Mouse (Mus musculus) embryonic facial prominence, embryonic 11.5 days (tissue): ENCODE data around the gene Robo4. TPM values are rescaled to one million over a fixed set of nuclear protein-coding genes. Genes with fewer than 3 reads are reported as not detected.

Experiments used
- ATAC-seq: fragments of 200-750 bp; cut with Nextera tagmentation; replicated peaks from 2 replicates; pipeline ENCODE4 v1.8.0; 2017; ENCODE audit warnings: low read depth; ENCODE audit not compliant: insufficient number of reproducible peaks, low FRiP score, low TSS enrichment
- DNase-seq: peaks from one replicate; pipeline ENCODE4 v3.0.0-alpha.2; 2015; ENCODE audit warnings: low spot score
- H3K27ac ChIP-seq: fragments of 300-500 bp; sonication (generic); replicated peaks from 2 replicates; pipeline ENCODE4 v1.5.1; 2014; ENCODE audit warnings: mild to moderate bottlenecking, low read depth, low read length, control low read depth
- H3K27me3 ChIP-seq: fragments of 300-500 bp; sonication (generic); 2 replicates; pipeline ENCODE4 v1.6.1; 2014; ENCODE audit warnings: mild to moderate bottlenecking, low read length, moderate library complexity, mixed read lengths; ENCODE audit not compliant: control insufficient read depth, insufficient read depth
- H3K36me3 ChIP-seq: fragments of 300-500 bp; sonication (generic); replicated peaks from 2 replicates; pipeline ENCODE4 v1.6.1; 2014; ENCODE audit warnings: low read depth, mild to moderate bottlenecking, low read length, moderate library complexity, mixed read lengths; ENCODE audit not compliant: control insufficient read depth, insufficient read depth
- H3K4me1 ChIP-seq: fragments of 300-500 bp; sonication (generic); 2 replicates; pipeline ENCODE4 v1.6.1; 2014; ENCODE audit warnings: low read length, mixed read lengths; ENCODE audit not compliant: control insufficient read depth, insufficient read depth
- H3K4me2 ChIP-seq: fragments of 300-500 bp; sonication (generic); 2 replicates; pipeline ENCODE4 v1.6.1; 2014; ENCODE audit warnings: low read depth, mild to moderate bottlenecking, control low read depth, low read length, moderate library complexity
- H3K4me3 ChIP-seq: fragments of 300-500 bp; sonication (generic); 2 replicates; pipeline ENCODE4 v1.5.1; 2014; ENCODE audit warnings: low read depth, low read length, control low read depth
- H3K9ac ChIP-seq: fragments of 300-500 bp; sonication (generic); replicated peaks from 2 replicates; pipeline ENCODE4 v1.6.1; 2014; ENCODE audit warnings: mild to moderate bottlenecking, control low read depth, low read length
- H3K9me3 ChIP-seq: fragments of 300-500 bp; sonication (generic); replicated peaks from 2 replicates; pipeline ENCODE4 v1.6.1; 2016; ENCODE audit warnings: mild to moderate bottlenecking, low read length, inconsistent platforms, mixed read lengths; ENCODE audit not compliant: control insufficient read depth
- WGBS: fragments of 180-500 bp; shearing (Covaris S2); extraction: QIAGEN DNeasy Blood & Tissue Kit; methylation state at CpG from one replicate; pipeline ENCODE4 v1.1.7; 2014; 5-methylcytosine and 5-hydroxymethylcytosine counted together
- polyA plus RNA-seq: library from polyadenylated mRNA; unstranded; fragments of >200 nt; fragmentation: Nextera tagmentation; extraction: Ambion mirVana; gene quantifications from 2 replicates; pipeline ENCODE4 v1.2.1, GENCODE M21; 2014

Gene Robo4
- polyA plus RNA-seq, 1 experiment from 2014 or later, result 6.5 TPM

DNA sequence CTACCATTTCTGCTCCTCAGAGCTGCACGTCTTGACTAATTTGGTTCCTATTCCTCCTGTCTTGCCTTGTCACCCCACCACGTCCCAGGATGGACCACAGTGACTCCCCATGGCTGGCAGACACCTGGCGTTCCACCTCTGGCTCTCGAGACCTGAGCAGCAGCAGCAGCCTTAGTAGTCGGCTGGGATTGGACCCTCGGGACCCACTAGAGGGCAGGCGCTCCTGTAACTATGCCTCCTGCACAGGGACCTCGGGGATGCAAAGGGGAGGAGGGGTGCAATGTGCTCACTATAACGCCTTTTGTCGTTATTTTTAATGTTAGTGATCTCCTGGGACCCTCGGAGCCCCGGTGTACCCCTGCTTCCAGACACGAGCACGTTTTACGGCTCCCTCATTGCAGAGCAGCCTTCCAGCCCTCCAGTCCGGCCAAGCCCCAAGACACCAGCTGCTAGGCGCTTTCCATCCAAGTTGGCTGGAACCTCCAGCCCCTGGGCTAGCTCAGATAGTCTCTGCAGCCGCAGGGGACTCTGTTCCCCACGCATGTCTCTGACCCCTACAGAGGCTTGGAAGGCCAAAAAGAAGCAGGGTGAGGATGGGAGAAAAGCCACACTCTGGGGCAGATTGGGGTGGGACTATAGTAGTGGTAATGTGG lies 6.3 kb downstream of the Robo4 start:
- Histone ChIP-seq H3K9me3 (no peaks in the 10 kb centered on the region), H3K27ac (no peak overlapping the region), H3K36me3 (no peaks in the 10 kb centered on the region), H3K4me2 (no peak overlapping the region), H3K4me1 (no peaks in the 10 kb centered on the region), H3K9ac (no peak overlapping the region), H3K4me3 (no peak overlapping the region), H3K27me3 (peaks cover 4% of the 10 kb centered on the region)
- WGBS, result 12% methylated on average over 19 of the region's 19 CpGs
- DNase-seq (peak; percentile 40), ATAC-seq (peak; percentile 42)

DNA sequence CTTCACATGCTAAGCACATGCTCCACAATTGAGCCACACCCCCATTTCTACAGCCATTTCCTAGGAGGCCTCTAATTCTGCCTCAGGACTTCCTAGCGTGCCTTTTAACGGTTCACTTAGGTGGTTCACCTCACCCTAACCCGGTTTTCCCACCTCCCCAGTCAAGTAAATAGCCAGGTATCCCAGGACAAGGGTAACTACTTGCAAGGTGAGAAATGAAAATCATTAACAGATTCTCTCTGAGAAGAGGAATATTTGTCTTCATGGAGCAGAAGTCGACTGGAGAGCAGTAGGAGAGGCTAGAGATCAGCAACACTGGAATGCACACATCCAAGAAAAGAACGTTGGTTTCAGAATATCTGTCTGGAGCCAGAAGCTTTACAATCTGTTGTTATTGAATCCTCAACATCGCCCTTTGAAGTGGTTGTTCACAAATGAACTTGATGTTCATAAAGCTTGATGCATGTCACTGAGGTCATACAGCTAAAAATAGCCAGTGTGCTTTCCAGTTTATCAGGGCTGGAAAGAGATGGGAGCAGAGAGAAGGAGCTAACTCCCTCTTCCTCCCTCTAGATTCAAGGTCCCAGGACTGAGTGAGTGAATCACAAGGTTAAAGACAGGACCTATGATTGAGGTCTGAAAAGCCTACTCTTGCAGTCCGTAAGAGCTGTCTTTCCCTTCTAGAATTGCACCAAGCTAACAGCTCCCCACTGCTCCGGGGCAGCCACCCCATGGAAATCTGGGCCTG lies 8.2 kb downstream of the Robo4 start:
- no peak for ATAC-seq
- Histone ChIP-seq H3K36me3 (no peaks in the 10 kb centered on the region), H3K9me3 (no peaks in the 10 kb centered on the region), H3K9ac (no peak overlapping the region), H3K27ac (no peak overlapping the region), H3K27me3 (peaks cover 4% of the 10 kb centered on the region), H3K4me3 (no peak overlapping the region), H3K4me2 (no peak overlapping the region), H3K4me1 (no peaks in the 10 kb centered on the region)
- DNase-seq, result no peak
- 85% methylated on average over 8 of the region's 8 CpGs for WGBS

GRCm38 (mm10) chr9:37412989-37413388 lies 11.3 kb downstream of the Robo4 start:
- Histone ChIP-seq H3K27ac (no peak overlapping the region), H3K4me2 (no peak overlapping the region), H3K9ac (no peak overlapping the region), H3K36me3 (no peaks in the 10 kb centered on the region), H3K9me3 (no peaks in the 10 kb centered on the region), H3K27me3 (peaks cover 4% of the 10 kb centered on the region), H3K4me1 (no peaks in the 10 kb centered on the region), H3K4me3 (no peak overlapping the region)
- 53% methylated on average over 3 of the region's 3 CpGs for WGBS
- no peak for ATAC-seq
- DNase-seq, result no peak

DNA sequence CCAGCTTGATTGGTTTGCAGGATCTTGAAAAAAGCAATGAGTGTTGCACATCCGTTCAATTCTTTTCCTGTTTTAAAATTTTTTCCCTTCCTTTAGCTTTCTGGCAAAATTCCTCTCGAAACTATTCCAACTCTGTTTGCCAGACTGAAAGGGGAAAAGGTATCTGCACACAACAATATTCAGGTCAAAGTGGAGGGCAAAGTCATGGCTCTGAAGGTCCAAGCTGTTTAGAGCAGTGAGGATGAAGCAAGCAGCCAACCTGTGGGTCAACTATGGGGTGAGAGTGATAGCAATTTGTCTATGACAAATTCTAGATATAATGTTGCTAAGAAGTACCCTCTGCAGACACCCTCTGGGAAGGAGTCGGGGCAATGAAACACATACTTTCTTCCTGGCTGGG lies 13.0 kb downstream of the Robo4 start:
- WGBS, result 77% methylated on average over 3 of the region's 3 CpGs
- no peaks in the 10 kb centered on the region for H3K36me3 ChIP-seq
- H3K9ac ChIP-seq, result no peak overlapping the region
- DNase-seq (no peak), ATAC-seq (no peak)
- H3K4me1 ChIP-seq, result no peaks in the 10 kb centered on the region
- no peak overlapping the region for H3K4me2 ChIP-seq
- H3K4me3 ChIP-seq, result no peak overlapping the region
- no peaks in the 10 kb centered on the region for H3K27me3 ChIP-seq
- H3K27ac ChIP-seq, result no peak overlapping the region
- no peaks in the 10 kb centered on the region for H3K9me3 ChIP-seq

DNA sequence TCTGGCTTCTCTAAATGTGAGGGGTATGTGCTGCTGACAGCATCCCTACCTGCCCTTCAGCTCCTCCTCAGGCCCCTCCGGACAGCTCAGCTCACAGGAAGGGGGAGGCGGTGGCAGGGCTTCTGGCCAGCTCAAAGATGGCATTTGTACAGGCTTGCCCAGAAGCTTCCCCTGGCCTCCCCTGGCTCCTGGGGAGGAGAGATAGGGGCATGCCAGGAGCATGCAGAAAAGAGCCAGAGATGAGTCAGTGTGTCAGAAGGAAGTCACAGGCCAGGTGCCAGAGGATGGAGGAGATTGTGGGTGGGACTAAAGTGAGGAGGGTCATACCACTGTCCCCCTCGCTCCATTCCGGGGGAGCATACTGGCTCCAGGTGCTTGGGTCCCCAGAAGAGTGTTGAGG lies 17.1 kb downstream of the Robo4 start:
- 85% methylated on average over 4 of the region's 4 CpGs for WGBS
- ATAC-seq (no peak), DNase-seq (no peak)
- Histone ChIP-seq H3K27ac (no peak overlapping the region), H3K4me2 (no peak overlapping the region), H3K9ac (no peak overlapping the region), H3K4me3 (no peak overlapping the region), H3K9me3 (no peaks in the 10 kb centered on the region), H3K27me3 (no peaks in the 10 kb centered on the region), H3K36me3 (no peaks in the 10 kb centered on the region), H3K4me1 (no peaks in the 10 kb centered on the region)

DNA sequence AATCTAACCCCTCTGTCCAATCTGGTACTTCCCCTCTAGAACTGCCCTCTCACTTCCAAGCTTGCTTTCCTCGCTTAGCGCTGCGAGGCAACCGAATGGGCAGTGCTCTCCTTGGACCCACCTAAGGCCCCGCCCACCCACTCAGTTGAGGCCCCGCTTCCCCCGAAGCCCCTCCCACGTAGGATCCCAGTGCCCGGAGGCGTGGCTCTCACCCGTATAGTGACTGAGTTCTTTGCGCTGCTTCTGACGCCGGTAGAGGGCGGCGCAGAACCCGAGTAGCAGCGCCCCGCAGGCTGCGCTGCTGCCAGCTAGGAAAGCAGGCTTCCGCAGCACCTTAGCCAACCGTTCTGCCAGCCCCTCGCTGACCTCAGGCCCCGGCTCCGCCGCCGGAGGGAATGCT lies 19.0 kb downstream of the Robo4 start:
- peak overlapping the region; percentile 22 for H3K4me2 ChIP-seq
- DNase-seq (peak; percentile 94), ATAC-seq (peak; percentile 86)
- no peak overlapping the region; the same call in 1 of the 2 replicates for H3K4me3 ChIP-seq
- under 1% methylated on average over 27 of the region's 27 CpGs for WGBS
- H3K9ac ChIP-seq, result no peak overlapping the region
- no peaks in the 10 kb centered on the region for H3K4me1 ChIP-seq
- no peaks in the 10 kb centered on the region for H3K9me3 ChIP-seq
- no peak overlapping the region for H3K27ac ChIP-seq
- H3K27me3 ChIP-seq, result no peaks in the 10 kb centered on the region
- no peaks in the 10 kb centered on the region for H3K36me3 ChIP-seq

DNA sequence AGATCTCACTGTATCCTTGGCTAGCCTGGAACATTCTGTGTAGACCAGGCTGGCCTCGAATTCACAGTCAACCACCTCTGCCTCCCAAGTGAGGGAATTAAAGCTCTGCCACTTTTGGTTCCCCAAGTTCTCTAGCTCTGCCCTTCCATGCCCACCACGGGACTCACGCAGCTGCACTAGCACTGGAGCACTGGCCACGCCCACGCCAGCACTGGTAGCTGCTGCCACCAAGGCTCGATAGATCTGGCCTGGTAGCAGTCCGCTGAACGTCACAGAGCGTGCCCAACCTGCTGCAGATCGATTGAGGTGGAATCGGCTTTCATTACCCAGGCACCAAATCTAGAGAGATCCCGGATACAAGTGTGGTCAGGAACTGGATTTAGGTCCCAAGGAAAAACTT lies 19.5 kb downstream of the Robo4 start:
- no peaks in the 10 kb centered on the region for H3K27me3 ChIP-seq

GRCm38 (mm10) chr9:37429326-37429725 lies 27.6 kb downstream of the Robo4 start:
- H3K27ac ChIP-seq, result no peak overlapping the region
- no peak for DNase-seq
- 0 out of 2 replicates have a peak overlapping the region, but pooled peaks have one; percentile 1 for H3K4me2 ChIP-seq
- no peaks in the 10 kb centered on the region for H3K36me3 ChIP-seq
- H3K4me3 ChIP-seq, result no peak overlapping the region
- H3K9me3 ChIP-seq, result no peaks in the 10 kb centered on the region
- H3K4me1 ChIP-seq, result peaks cover 3% of the 10 kb centered on the region; the same call in 1 of the 2 replicates
- H3K9ac ChIP-seq, result no peak overlapping the region
- H3K27me3 ChIP-seq, result peaks cover 56% of the 10 kb centered on the region
- WGBS, result 33% methylated on average over 26 of the region's 26 CpGs
- no peak for ATAC-seq

More for the DNA sequence above, 19.5 kb downstream of the Robo4 start:
- Histone ChIP-seq H3K9ac (no peak overlapping the region), H3K4me3 (no peak overlapping the region), H3K27ac (no peak overlapping the region), H3K9me3 (no peaks in the 10 kb centered on the region), H3K36me3 (no peaks in the 10 kb centered on the region), H3K4me1 (no peaks in the 10 kb centered on the region), H3K4me2 (no peak overlapping the region)
- DNase-seq (no peak), ATAC-seq (no peak)
- 22% methylated on average over 12 of the region's 12 CpGs for WGBS
